Mouse (Mus musculus): ENCODE measurements around the gene Spag7.

- TF ChIP-seq POLR2A (IDR thresholded peaks at IDR 0.05; ENCODE audit: control insufficient read depth, extremely low read depth, insufficient read depth, low read length, poor library complexity) = no peak
- no peak for TF ChIP-seq CTCF (IDR thresholded peaks at IDR 0.05; ENCODE audit: borderline replicate concordance, control insufficient read depth, extremely low read depth, insufficient read depth, low read length, poor library complexity)
Measured at GRCm38 (mm10) chr11:70674014-70674413, 4.8 kb upstream of the Spag7 start.

Measured in thymus, adult 2 months (tissue).